Mouse (Mus musculus) T-helper 1 cell (primary cell): ENCODE measurements around the gene Car10.
"Not testable (repeated sequence)": the region's sequence is repeated elsewhere in the genome, so short reads cannot be mapped to it uniquely, and the experiment has no call there.

Experiments
- in situ Hi-C: fragments of 300-600 bp; cut with MboI, MseI; formaldehyde crosslinking; loops from one replicate; pipeline ENCODE4 v1.15.1; 2025; ENCODE audit warnings: high pct_unique_total_duplicates

Gene Car10

DNA sequence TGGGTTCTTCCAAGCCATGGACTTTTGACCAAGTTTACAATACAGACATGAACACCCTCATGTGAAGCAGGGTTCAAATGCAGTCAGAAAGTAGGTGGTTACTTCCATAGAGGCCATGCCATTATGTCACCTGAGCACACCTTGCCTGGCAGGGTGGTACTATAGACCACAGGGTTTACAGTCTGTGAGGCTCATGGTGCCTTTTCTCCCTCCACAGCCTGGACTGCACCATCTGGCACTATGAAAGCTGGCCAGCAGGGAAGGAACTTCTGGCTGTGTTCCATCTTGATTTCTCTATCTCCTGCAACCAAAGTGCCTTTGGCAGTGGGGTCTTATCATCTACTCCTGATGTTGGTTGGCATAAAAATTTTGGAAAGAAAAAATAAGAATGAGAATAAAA is 295.5 kb downstream of the Car10 start:
- in situ Hi-C loops, result not testable (repeated sequence)

- in situ Hi-C loops, result no loop called here
Observed at GRCm38 (mm10) chr11:93396356-93396755, 298.5 kb downstream of the Car10 start.

GRCm38 (mm10) chr11:93401167-93401566 is 303.3 kb downstream of the Car10 start:
- in situ Hi-C loops, result not testable (repeated sequence)

DNA sequence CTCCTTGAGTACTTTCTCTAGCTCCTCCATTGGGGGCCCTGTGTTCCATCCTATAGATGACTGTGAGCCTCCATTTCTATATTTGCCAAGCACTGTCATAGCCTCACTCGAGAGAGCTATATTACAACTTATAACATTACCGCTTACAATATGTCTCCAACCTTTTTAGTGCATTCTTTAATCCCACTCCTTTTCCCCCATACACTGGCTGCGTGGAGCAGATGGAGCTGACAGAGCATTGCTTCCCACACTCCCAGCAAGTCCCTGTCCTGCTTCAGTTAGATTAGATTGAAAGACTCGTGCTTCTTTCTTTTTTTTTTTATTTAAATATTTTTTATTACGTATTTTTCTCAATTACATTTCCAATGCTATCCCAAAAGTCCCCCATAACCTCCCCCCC is 310.2 kb downstream of the Car10 start:
- in situ Hi-C loops, result no loop called here

- in situ Hi-C loops, result no loop called here
Observed at GRCm38 (mm10) chr11:93431482-93431881, 333.7 kb downstream of the Car10 start.

GRCm38 (mm10) chr11:93434997-93435915 is 337.4 kb downstream of the Car10 start:
- in situ Hi-C loops, result no loop called here

GRCm38 (mm10) chr11:93436892-93437291 is 339.1 kb downstream of the Car10 start:
- in situ Hi-C loops, result no loop called here

- in situ Hi-C loops, result no loop called here
Observed at GRCm38 (mm10) chr11:93440466-93440865, 342.6 kb downstream of the Car10 start.

DNA sequence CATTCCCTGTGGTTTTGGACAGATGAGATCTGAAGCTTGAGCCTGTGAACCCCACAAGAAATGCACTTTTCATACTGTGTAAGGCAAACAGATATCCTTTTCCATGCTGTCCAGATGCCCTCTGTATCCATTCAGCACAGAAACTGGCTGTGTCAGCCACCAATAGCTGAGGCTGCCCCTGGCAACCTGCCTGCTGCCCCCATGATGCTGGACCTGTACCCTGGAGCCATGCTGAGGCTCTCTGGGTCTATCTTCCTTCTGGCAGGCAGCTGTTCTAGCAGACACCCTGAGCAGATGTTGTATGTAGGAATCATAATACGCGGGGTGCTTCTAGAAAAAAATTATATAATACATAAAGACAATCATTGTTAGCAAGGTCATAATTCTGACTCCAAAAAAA is 345.9 kb downstream of the Car10 start:
- in situ Hi-C loops, result no loop called here

DNA sequence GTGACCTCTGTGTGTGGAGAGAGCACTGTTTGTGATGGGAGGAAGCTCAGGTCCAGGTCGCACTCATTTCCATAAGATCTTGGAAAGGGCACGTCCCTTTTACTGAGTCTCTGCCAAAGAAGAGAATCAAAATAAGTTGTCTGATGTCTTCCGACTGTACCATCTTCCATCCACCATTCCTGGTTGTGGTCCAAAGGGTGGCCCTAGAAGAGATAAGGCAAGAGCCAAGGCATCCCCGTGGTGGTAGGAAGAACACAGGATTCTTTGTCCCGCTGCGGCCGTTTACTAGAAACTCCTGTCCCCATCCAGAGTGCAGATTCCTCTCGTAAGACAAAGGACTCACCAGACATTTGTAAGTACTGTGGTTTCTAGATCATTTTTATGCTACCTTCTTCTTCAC is 346.9 kb downstream of the Car10 start:
- in situ Hi-C loops, result no loop called here

DNA sequence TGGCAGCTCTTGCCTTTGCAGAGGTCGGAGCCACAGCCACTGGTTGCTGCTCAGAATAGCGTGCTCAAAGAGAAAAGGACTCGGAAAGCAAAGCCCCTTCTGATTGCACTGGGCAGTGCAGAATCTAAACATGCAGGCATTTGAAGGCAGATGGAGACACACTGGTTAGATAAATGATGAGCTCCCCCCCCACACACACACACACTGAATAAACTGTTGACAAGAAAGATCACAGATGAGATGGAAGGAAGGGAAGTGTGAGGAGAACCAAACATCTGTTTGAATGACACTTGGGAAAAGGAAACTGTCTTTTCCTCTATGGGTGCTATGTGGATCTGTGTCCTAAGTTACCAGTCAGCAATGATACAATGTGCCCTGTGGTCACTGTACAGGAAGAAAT is 349.7 kb downstream of the Car10 start:
- in situ Hi-C loops, result no loop called here

GRCm38 (mm10) chr11:93448290-93449256 is 350.7 kb downstream of the Car10 start:
- in situ Hi-C loops, result no loop called here

- in situ Hi-C loops, result no loop called here
Observed at GRCm38 (mm10) chr11:93450535-93450934, 352.7 kb downstream of the Car10 start.

- in situ Hi-C loops, result no loop called here
Observed at GRCm38 (mm10) chr11:93466221-93466620, 368.4 kb downstream of the Car10 start.

GRCm38 (mm10) chr11:93467711-93468110 is 369.9 kb downstream of the Car10 start:
- in situ Hi-C loops, result no loop called here

GRCm38 (mm10) chr11:93470771-93471170 is 372.9 kb downstream of the Car10 start:
- in situ Hi-C loops, result no loop called here

DNA sequence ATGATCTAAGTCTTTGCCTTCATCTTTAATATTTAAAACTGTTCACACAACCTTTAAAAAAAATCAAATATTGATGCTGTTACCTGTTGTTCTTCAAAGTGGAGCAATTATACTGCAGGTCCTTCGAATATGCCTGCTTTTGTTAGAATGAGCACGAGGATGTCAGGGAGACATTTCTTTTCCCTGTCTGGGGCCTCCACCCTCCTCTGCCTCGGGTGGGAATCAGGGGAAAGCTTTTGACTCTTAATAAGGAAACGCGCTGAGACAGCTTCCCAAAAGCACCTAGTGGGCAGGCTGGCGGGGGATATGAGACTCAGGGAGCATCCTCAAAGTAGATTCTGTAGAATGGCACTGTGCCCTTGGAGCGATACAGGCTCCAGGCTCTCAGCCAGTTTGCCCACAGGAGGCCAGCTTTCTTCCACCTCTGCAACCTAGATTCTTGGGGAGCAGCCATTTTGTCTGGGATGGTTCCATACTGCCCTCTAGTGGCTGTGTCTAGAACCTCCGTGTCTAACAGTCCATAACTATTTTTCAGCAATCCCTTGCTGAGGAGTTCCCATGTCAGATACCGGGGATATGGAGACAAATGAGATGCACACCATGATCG is 373.8 kb downstream of the Car10 start:
- in situ Hi-C loops, result no loop called here

- in situ Hi-C loops, result no loop called here
Observed at GRCm38 (mm10) chr11:93484661-93485060, 386.8 kb downstream of the Car10 start.

DNA sequence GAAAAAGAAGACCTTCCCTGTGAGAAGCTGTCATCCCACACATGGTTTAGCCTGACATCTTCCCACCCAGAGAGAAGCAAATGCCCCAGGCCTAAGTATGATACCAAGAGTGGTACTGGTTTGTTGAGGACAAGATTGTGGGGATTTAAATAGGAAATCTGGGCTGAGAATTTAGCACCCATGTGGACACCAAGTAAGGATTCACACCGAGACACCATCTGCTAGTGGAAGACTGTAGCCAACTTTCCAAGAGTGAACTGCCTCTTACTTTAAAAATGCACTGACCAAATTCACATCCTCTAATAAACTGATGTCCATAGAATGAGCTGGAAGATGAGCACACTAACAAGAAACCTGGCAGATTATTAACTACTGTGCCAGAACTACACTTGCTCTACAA is 389.2 kb downstream of the Car10 start:
- in situ Hi-C loops, result no loop called here

- in situ Hi-C loops, result no loop called here
Observed at GRCm38 (mm10) chr11:93487913-93488604, 390.2 kb downstream of the Car10 start.

DNA sequence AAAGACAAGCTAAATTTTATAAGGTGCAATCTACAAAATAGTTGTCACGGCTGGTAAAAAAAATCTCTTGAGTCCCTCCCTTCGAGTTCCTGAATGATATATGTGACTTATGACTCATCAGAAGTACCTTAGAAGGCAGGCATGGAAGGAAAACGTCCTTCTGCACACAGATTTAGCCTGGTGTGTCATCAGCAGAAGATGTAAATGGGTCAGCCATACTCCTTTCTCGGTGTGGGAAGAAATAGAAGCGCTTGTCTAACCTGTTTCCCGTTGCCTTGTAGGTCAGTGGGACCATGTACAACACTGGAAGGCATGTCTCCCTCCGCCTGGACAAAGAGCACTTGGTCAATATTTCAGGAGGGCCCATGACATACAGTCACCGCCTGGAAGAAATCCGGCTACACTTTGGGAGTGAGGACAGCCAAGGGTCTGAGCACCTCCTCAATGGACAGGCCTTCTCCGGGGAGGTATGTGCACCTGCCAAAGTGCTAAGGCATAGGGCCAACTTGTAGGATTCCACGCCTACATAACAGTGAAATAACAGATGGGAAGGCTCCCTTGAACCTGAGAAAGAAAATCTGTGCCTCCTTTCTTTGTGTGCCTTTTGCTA is 392.5 kb downstream of the Car10 start:
- in situ Hi-C loops, result no loop called here
